Mouse (Mus musculus) heart, postnatal 25 days (tissue): Measurements from ENCODE around the gene Hcn3. TPM values are rescaled to one million over a fixed set of nuclear protein-coding genes. Genes with fewer than 3 reads are reported as not detected.
"Not testable (repeated sequence)": the region's sequence is repeated elsewhere in the genome, so short reads cannot be mapped to it uniquely, and the experiment has no call there.

Experiments
- DNase-seq: peaks from one replicate; pipeline ENCODE4 v3.0.0; 2022; ENCODE audit warnings: low spot score
- intact Hi-C: fragments of 180-260 bp; cut with DNase I; formaldehyde crosslinking; loops from one replicate; pipeline ENCODE4 v1.15.1; 2025
- total RNA-seq, 2 experiments: library from RNA; stranded (reverse); gene quantifications; 2 replicates each; pipeline ENCODE4 v1.2.3; 2021

The Hcn3 gene
- total RNA-seq, 2 experiments from 2014 or later: 0.16 to 0.61 TPM

- intact Hi-C loops: no loop called here
- no peak for DNase-seq
These were observed 22.6 kb upstream of the Hcn3 start for GRCm38 (mm10) chr3:89182531-89183057.

GRCm38 (mm10) chr3:89181749-89182500 is 21.9 kb upstream of the Hcn3 start:
- intact Hi-C loops: no loop called here
- DNase-seq: no peak

- DNase-seq: no peak
- intact Hi-C loops: loop anchor here (10.0 kb wide), 1 partner anchor 624 kb away; the partner anchor contains the start of genes Lamtor2 and Ubqln4
These were observed 19.1 kb upstream of the Hcn3 start for GRCm38 (mm10) chr3:89179056-89179455.

GRCm38 (mm10) chr3:89178107-89178385 is 18.1 kb upstream of the Hcn3 start:
- DNase-seq: no peak
- intact Hi-C loops: loop anchor here (10.0 kb wide), 1 partner anchor 623 kb away; the partner anchor contains the start of genes Lamtor2 and Ubqln4

GRCm38 (mm10) chr3:89177242-89178106 is 17.5 kb upstream of the Hcn3 start, which contains the start of gene Scamp3:
Gene Scamp3, plus strand, starts transcription at chr3:89177473.
- peak; percentile 75 for DNase-seq
- intact Hi-C loops: loop anchor here (10.0 kb wide), 1 partner anchor 623 kb away; the partner anchor contains the start of genes Lamtor2 and Ubqln4

- no peak for DNase-seq
- intact Hi-C loops: loop anchor here (10.0 kb wide), 1 partner anchor 622 kb away; the partner anchor contains the start of genes Lamtor2 and Ubqln4
These were observed 16.4 kb upstream of the Hcn3 start for GRCm38 (mm10) chr3:89176421-89176820.

- intact Hi-C loops: loop anchor here (10.0 kb wide), 1 partner anchor 621 kb away; the partner anchor contains the start of genes Lamtor2 and Ubqln4
- no peak for DNase-seq
These were observed 15.5 kb upstream of the Hcn3 start for GRCm38 (mm10) chr3:89175544-89175943.

GRCm38 (mm10) chr3:89174844-89175243 is 14.8 kb upstream of the Hcn3 start:
- DNase-seq: no peak
- intact Hi-C loops: loop anchor here (10.0 kb wide), 1 partner anchor 620 kb away; the partner anchor contains the start of genes Lamtor2 and Ubqln4

GRCm38 (mm10) chr3:89166945-89167344 is 6.9 kb upstream of the Hcn3 start:
- DNase-seq: no peak
- intact Hi-C loops: loop anchor here (5.0 kb wide), 1 partner anchor 75 kb away; the partner anchor contains the start of gene Rusc1

- intact Hi-C loops: loop anchor here (5.0 kb wide), 1 partner anchor 73 kb away; the partner anchor contains the start of gene Rusc1
- no peak for DNase-seq
These were observed 5.4 kb upstream of the Hcn3 start for GRCm38 (mm10) chr3:89165268-89165870.

GRCm38 (mm10) chr3:89164506-89165267 is 4.7 kb upstream of the Hcn3 start, which contains the start of gene Clk2:
Gene Clk2, plus strand, starts transcription at chr3:89164795.
- intact Hi-C loops: loop anchor here (5.0 kb wide), 1 partner anchor 72 kb away; the partner anchor contains the start of gene Rusc1

GRCm38 (mm10) chr3:89163643-89164245 is 3.7 kb upstream of the Hcn3 start:
- no peak for DNase-seq
- intact Hi-C loops: no loop called here

More at GRCm38 (mm10) chr3:89164506-89165267, 4.7 kb upstream of the Hcn3 start, which contains the start of gene Clk2:
- peak; percentile 93 for DNase-seq

GRCm38 (mm10) chr3:89163123-89163522 is 3.1 kb upstream of the Hcn3 start:
- DNase-seq: no peak
- intact Hi-C loops: no loop called here

GRCm38 (mm10) chr3:89161786-89162185 is 1.8 kb upstream of the Hcn3 start:
- DNase-seq: no peak
- intact Hi-C loops: no loop called here

- DNase-seq, intact Hi-C loops: not testable (repeated sequence)
These were observed 1.2 kb upstream of the Hcn3 start for GRCm38 (mm10) chr3:89161207-89161606.

GRCm38 (mm10) chr3:89159211-89159610 is 785 bp downstream of the Hcn3 start:
- no peak for DNase-seq
- intact Hi-C loops: no loop called here

GRCm38 (mm10) chr3:89158651-89159050 is 1.3 kb downstream of the Hcn3 start:
- DNase-seq: no peak
- intact Hi-C loops: no loop called here

GRCm38 (mm10) chr3:89156951-89157350 is 3.0 kb downstream of the Hcn3 start:
- intact Hi-C loops: no loop called here
- DNase-seq: no peak
